Mouse (Mus musculus): ENCODE results near the gene Zmiz2.
"Not testable (repeated sequence)": the region's sequence is repeated elsewhere in the genome, so short reads cannot be mapped to it uniquely, and the experiment has no call there.

The Zmiz2 gene

DNA sequence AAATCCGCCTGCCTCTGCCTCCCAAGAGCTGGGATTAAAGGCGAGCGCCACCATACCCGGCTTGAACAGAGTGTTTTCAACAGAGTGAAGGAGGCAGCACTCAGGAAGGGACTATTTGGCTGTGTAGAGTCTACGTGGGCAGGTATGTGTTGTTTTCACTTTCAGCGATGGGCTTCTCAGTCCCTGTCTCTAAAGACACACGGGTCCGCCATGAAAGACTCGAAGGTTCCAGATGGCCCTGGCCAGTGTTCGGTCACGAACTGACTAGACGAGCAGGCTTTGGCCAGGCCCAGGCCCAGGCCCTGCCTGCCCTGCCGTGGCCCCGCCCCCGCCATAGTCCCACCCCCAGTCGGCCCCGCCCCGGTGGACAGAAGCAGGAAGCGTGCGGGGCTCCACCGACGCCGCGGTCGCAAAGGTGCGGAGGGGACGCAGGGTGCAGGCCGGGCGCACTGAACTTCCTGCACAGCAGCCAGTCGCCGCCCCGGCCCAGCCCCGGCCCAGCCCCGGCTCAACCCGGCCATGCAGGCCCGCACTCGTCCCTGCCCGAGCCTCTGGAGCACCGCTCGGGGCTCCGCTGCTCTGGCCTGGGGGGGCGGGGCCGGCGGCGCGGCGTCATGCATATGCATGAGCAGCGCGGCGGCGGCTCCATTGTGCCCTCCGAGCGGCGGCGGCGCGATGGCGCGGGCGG is at the start of gene Zmiz2:
TSS of gene Zmiz2 (plus strand) at position 349 of the 688 bp plus-strand sequence.
- ChIA-PET POLR2A (interaction anchor here (0.6 to 3.8 kb wide), 24 partner anchors 11 to 954 kb away, joined by 3 to 15 read pairs (median 4); partner anchors contain the start of gene Ppia (in 1 of the 4)), CTCF (interaction anchor here in 3 of 4 experiments (0.6 to 1.2 kb wide), 5 partner anchors 14 to 277 kb away, joined by 3 to 21 read pairs (median 4); no protein-coding TSS in a partner anchor)

DNA sequence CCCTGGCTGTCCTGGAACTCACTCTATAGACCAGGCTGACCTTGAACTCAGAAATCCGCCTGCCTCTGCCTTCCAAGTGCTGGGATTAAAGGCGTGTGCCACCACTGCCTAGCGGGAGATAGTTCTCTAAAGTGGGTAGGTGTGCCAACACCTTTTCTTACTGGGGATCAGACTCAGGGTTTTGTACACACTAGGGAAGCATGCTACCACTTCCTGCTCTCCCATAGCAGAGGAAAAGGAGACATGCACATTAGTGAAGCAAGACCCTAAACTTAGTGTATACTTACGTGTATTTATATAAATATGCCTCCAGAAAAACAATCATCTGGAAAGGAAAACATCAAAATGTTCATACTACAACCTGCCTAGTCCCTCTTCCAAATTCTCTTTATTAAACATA is 42.9 kb upstream of the Zmiz2 start:
- POLR2A ChIA-PET = interaction anchor here in 1 of 4 experiments (0.6 kb wide), 1 partner anchor 178 kb away, joined by 7 read pairs; no protein-coding TSS in a partner anchor
- CTCF ChIA-PET = no interaction called here

DNA sequence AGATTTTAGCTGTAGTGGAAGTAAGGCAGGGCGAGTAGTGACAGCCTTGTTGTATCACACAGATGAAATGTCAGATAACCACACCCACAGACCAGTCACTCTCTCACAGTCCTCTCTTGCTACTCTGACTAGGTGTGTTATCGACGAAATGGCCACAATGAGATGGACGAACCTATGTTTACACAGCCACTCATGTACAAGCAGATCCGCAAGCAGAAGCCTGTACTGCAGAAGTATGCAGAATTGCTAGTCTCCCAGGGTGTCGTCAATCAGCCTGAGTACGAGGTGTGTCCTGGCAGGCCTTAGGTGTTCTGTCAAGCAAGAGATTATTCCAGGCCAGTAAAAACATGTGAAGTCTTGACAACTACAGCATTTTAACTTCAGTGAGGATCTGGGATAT is 41.9 kb upstream of the Zmiz2 start:
- ChIA-PET CTCF (no interaction called here), POLR2A (interaction anchor here in 1 of 4 experiments (1.4 kb wide), 1 partner anchor 14 kb away, joined by 4 read pairs; no protein-coding TSS in a partner anchor)

DNA sequence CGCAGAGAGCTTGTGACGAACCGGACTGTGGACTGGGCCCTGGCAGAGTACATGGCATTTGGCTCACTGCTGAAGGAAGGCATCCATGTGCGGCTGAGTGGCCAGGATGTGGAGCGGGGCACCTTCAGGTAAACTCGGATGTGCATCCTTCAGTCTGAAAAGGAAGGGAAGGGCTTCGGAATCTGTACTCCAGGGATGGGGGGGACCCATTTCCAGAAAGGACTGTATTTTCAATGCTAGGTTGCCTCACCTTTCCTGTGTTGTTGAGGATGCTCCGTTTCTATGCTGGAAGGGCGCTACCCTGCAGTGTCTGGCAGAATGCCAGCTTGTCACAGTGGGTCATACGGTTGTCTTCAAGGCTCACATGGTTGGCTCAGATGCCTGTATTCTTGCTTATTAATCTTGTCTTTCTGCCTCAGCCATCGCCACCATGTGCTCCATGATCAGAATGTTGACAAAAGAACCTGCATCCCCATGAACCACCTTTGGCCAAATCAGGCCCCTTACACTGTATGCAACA is 40.1 kb upstream of the Zmiz2 start:
- POLR2A ChIA-PET = interaction anchor here in 1 of 4 experiments (1.4 to 2.1 kb wide), 4 partner anchors 12 to 93 kb away, joined by 3 to 6 read pairs (median 4); no protein-coding TSS in a partner anchor
- CTCF ChIA-PET = interaction anchor here in 1 of 4 experiments (0.5 kb wide), 1 partner anchor 92 kb away, joined by 4 read pairs; no protein-coding TSS in a partner anchor

DNA sequence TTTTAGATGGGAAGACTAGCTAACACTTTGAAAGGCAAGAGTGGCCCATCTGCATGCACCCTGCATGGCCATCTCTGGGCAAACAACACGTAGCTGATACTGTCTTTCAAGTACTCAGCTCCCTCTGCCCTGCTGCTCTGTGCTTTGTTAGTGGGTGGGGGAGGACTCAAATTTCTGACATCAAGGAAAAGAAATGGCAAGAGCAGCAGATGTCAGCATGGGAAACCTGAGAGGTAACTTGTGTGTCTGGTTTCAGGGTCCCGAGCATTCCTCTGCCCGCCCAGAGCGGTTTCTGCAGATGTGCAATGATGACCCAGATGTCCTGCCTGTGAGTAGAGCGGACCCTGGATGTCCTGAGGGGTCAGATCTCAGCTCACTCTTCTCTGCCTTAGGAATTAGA is 39.3 kb upstream of the Zmiz2 start:
- ChIA-PET CTCF (no interaction called here), POLR2A (interaction anchor here in 2 of 4 experiments (1.3 to 2.1 kb wide), 5 partner anchors 15 to 94 kb away, joined by 3 to 6 read pairs (median 5); partner anchors contain the start of gene Ppia (in 1 of the 2))

DNA sequence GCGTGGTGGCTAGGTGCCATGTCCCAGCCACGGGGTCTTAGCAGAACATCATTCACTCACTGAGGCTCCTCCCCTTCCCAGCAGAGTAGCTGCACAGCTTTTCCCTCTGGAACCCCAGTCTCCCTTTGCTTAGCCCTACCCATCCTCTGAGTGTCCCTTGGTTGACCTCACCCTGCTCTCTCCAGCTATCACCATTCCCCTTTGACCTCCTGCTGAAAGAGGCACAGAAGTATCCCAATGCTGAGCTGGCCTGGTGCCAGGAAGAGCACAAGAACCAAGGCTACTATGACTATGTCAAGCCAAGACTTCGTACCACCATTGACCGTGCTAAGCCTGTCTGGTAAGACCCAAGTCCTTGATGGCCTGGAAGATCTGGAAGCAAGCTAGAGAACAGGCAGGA is 33.8 kb upstream of the Zmiz2 start:
- POLR2A ChIA-PET = interaction anchor here (0.6 to 3.7 kb wide), 13 partner anchors 9 to 269 kb away, joined by 3 to 20 read pairs (median 4); partner anchors contain the start of gene Ppia (in 1 of the 4)
- CTCF ChIA-PET = interaction anchor here (0.6 to 1.7 kb wide), 4 partner anchors 11 to 1502 kb away, joined by 4 to 5 read pairs (median 4); no protein-coding TSS in a partner anchor

DNA sequence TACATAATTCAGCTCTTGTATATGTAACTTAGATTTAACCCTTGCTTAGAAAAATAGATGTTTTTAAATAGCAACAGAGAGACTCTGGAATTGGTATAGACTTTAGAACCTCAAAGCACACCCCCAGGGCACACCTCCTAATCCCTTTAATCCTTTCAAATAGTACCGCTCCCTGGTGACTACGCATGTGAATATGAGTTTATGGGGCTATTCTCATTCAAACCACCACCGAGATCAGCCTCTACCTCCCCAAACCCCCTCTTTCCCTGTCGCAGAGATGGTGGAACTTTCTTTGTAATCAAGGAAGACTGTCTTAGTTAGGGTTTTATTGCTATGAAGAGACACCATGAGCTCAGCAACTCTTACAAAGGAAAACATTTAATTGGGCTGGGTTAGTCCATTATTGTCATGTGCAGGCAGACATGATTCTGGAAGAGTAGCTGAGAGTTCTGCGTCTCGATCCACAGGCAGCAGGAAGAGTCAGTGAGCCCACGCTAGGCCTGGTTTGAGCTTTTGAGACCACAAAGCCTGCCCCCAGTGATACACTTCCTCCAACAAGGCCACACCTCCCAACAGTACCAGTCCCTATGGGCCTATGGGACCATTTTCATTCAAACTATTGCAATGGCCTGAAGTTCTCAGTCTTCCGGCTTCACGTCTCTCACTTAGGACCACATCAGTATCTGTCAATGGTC is 24.1 kb upstream of the Zmiz2 start:
- POLR2A ChIA-PET = interaction anchor here in 2 of 4 experiments (0.8 to 2.8 kb wide), 19 partner anchors 8 to 203 kb away, joined by 3 to 20 read pairs (median 4); partner anchors contain the start of gene Ppia (in 2 of the 2)

DNA sequence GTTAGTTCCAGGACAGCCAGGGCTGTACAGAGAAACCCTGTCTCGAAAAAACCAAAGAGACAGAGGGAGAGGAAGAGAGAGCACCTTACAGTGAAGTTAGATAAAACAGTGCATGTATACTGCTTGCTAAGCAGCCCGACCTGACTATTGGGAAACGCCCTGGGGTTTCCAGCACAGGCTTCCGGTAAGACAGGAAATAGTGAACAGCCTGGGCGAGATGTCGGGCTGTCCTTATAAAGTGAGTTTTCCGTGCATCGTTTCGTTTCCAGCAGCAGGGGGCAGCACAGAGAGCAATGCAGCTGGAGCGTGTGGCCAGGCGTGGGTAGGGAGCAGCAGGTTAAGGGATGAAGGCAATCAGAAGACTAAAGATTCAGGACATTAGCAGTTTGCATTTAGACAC is 23.0 kb upstream of the Zmiz2 start:
- ChIA-PET CTCF (interaction anchor here (0.7 to 1.8 kb wide), 8 partner anchors 9 to 282 kb away, joined by 3 to 10 read pairs (median 4); no protein-coding TSS in a partner anchor), POLR2A (interaction anchor here in 3 of 4 experiments (0.5 to 2.8 kb wide), 30 partner anchors 10 to 528 kb away, joined by 3 to 20 read pairs (median 4); partner anchors contain the start of genes Ppia (in 2 of the 3), Ddx56 (in 1 of the 3), Tbrg4 (in 1 of the 3) and Zmiz2 (in 1 of the 3))

More for the DNA sequence above, 24.1 kb upstream of the Zmiz2 start:
- CTCF ChIA-PET = interaction anchor here in 3 of 4 experiments (0.7 to 1.8 kb wide), 5 partner anchors 10 to 283 kb away, joined by 3 to 10 read pairs (median 4); no protein-coding TSS in a partner anchor

DNA sequence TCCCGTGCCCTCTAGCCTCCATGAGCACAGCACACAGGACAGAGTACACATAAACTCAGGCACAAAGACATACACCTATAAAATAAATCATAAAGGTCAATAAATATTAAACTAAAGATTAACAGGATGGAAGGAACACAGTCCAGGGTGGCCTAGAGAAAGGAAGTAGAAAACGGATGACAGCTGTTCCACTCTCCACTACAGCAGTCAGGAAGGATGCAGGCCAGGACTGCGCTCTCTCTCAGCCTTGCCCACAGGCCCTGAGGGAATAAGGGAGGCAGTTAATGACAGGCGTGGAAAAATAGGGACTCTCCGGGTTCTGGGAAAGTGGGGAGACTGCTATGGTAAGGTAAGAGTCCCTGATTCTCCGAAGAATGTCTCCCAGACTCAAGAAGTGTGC is 22.4 kb upstream of the Zmiz2 start:
- CTCF ChIA-PET = interaction anchor here (0.7 to 1.8 kb wide), 8 partner anchors 9 to 282 kb away, joined by 3 to 10 read pairs (median 4); no protein-coding TSS in a partner anchor
- POLR2A ChIA-PET = interaction anchor here in 2 of 4 experiments (0.6 to 2.7 kb wide), 23 partner anchors 10 to 527 kb away, joined by 3 to 20 read pairs (median 4); partner anchors contain the start of genes Ppia (in 2 of the 2) and Ddx56 (in 1 of the 2)

DNA sequence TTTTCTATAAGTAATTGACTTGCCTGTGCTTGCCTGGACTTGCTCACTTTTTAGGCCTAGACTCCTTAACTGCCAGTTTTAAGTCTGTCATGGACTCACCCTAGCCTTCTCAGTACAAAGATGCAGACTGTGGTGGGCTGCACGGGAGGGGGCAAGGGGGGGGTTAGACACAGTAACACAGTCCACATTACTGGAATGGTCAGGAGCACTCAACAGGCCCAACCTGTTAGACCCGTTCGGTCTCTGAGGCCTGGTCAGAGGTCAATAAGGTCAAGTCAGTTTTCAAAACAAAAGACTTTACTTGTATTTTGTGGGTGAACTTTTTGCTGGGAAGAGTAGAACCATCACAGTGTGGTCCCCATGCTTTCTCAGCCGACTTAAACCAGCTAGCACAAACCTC is 21.7 kb upstream of the Zmiz2 start:
- POLR2A ChIA-PET = interaction anchor here in 1 of 4 experiments (0.7 to 2.3 kb wide), 5 partner anchors 11 to 249 kb away, joined by 3 to 16 read pairs (median 3); partner anchors contain the start of gene Tmed4
- CTCF ChIA-PET = no interaction called here

DNA sequence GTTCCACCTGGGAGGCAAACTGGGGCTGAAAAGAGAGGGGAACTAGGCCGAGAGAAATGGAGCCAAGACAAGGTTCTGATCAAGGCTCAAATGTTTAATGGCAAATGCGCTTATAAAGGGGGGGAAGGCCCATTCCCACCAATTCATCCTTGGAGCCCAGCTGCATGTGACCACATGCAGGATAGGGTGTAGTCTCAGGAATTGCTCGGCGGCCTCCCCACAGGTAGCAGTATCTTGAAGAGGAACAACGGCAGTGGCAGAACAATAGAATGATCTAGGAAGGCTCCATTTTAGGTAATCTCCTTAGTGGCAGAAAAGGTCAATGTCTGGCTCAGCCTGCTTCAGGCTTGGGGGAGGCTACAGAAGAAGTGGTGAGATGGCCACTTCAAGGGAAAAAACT is 20.9 kb upstream of the Zmiz2 start:
- POLR2A ChIA-PET = interaction anchor here in 2 of 4 experiments (0.6 to 1.0 kb wide), 3 partner anchors 49 to 93 kb away, joined by 3 read pairs; partner anchors contain the start of gene Tmed4 (in 1 of the 2)
- CTCF ChIA-PET = not testable (repeated sequence)

DNA sequence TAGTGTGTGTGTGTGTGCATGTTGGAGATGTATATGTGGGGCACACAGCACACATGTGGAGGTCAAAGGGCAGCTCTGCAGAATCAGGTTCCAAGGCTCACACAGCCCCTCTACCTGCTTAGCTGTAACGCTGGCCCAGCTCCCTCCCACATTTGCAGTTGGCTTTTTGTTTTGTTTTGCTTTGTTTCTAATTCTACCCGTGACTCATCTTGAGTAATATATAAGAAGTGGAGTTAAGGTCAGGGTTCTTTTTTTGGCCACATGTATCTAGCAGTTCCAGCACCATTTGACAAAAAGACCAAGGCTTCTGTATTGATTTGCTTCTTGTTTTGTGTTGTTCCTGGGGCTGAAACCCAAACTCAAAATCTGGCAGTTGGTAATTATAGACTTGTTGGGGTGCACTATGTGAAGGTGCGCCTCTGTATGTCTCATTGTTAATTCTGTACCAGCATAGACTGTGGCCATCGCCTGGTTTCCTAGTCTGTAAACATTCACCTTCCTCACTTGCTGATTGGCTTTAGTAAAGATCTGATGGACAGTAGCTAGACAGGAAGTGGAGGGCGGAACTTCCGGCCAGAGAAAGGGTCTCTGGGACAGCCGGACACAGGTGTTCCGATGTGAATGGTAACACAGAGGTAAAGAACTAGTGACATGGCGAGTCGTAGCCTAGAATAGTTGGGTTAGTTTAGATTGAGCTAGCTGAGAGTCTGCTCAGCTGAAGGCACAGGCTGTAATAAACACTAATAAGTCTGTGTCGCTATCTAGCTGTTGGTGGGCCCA is 17.3 kb upstream of the Zmiz2 start:
- ChIA-PET CTCF (interaction anchor here in 2 of 4 experiments (1.0 to 1.6 kb wide), 3 partner anchors 10 to 41 kb away, joined by 3 to 4 read pairs (median 3); no protein-coding TSS in a partner anchor), POLR2A (interaction anchor here in 3 of 4 experiments (0.5 to 2.7 kb wide), 31 partner anchors 10 to 584 kb away, joined by 3 to 11 read pairs (median 4); partner anchors contain the start of genes Ccm2 (in 1 of the 3), Ddx56 (in 1 of the 3), Tbrg4 (in 1 of the 3) and Tmed4 (in 1 of the 3))

DNA sequence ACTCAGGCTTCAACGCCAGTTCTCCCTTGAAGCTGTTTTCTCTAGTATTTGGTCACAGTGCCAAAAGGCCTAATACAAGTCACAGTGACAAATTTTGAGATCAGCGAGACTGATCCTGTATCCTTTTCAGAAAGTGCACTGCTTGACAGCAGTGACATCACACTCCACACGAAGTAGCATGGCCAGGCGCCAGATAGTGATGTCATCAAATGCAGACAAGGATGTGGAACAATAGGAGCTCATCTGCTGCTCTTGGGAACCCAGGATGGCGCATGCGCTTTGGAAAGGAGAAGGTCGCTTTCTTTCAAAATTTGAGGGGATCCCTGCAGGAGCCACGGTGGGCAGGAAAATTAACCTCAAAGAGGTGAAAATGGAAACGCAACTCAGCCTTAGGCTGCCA is 16.1 kb upstream of the Zmiz2 start:
- CTCF ChIA-PET = interaction anchor here in 2 of 4 experiments (0.5 to 1.6 kb wide), 3 partner anchors 12 to 61 kb away, joined by 3 to 5 read pairs (median 3); no protein-coding TSS in a partner anchor

DNA sequence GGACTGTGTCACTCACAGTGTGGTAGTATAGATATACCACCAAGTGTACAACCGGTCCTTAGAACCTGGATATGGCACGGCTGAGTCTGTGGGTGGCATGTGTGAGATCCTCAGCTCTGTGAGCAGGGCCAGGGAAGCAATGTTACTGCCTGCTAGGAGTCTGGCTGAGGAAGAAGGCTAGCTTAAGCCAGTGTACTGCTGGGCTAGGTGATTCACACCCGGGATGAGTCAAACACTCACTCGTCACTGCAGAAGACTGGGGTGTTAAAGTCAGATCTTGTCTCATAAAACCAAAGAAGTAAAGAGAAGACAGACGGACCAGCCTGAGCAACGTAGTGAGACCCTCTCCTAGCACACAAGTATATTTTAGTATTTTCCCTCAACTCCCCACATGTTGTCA is 8.0 kb upstream of the Zmiz2 start:
- ChIA-PET CTCF (interaction anchor here in 1 of 4 experiments (0.9 kb wide), 1 partner anchor 29 kb away, joined by 4 read pairs; no protein-coding TSS in a partner anchor), POLR2A (interaction anchor here in 2 of 4 experiments (0.6 to 1.5 kb wide), 5 partner anchors 8 to 39 kb away, joined by 3 to 5 read pairs (median 3); no protein-coding TSS in a partner anchor)

More for the DNA sequence above, 16.1 kb upstream of the Zmiz2 start:
- POLR2A ChIA-PET = interaction anchor here in 3 of 4 experiments (0.5 to 2.7 kb wide), 41 partner anchors 8 to 521 kb away, joined by 3 to 11 read pairs (median 4); partner anchors contain the start of genes H2afv (in 1 of the 3), Ogdh (in 1 of the 3), Tbrg4 (in 1 of the 3) and Tmed4 (in 1 of the 3)

DNA sequence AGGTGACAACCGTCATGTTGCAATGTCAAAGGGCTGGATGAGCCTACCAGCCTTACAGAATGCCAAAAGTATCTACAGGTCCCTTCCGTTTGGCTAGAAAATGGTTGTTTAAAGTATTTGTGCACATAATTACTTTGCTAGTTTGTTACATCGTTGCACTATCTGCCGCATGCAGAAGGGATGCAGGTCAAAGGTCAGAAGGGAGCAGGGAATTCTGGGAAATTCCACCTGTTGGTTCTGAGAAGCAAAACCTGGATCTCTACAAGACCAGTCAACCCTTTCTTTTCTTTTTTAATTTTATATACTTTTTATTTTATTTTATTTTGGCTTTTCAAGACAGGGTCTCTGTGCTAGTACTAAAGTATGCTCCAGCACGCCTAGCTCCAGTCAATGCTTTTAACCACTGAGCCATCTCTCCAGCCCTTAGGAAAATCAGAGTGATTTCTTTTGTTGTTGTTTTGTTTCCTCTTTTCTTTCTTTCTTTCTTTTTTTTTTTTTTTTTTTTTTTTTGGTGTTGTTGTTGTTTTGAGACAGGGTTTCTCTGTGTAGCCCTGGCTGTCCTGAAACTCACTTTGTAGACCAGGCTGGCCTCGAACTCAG is 648 bp upstream of the Zmiz2 start:
- POLR2A ChIA-PET = interaction anchor here in 3 of 4 experiments (0.6 to 1.6 kb wide), 15 partner anchors 17 to 801 kb away, joined by 3 to 10 read pairs (median 3); no protein-coding TSS in a partner anchor
- CTCF ChIA-PET = interaction anchor here in 2 of 4 experiments (0.7 to 1.0 kb wide), 2 partner anchors 23 to 276 kb away, joined by 3 to 21 read pairs; no protein-coding TSS in a partner anchor

DNA sequence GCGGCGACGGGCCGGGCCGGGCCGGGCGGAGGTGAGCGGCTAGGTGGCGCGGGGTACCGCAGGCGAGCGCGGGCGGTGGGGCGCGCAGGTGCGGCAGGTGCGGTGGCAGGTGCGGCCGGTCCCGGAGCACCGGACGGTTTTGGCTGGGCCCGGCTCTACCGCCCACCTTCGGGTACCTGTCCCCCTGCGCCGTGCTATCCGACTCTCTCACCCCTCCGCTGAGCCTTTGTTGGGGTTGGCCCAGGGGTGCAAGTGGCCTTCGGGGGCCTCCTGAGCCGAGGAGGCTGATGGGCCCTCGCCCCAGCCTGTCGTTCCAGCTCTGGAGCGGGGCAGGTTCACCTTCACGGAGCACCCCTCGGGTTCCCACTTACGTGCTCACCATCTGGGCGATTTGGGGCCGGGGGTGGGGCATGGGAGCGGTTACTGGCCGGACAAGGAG is 628 bp downstream of the Zmiz2 start:
- CTCF ChIA-PET = interaction anchor here (0.6 to 2.3 kb wide), 7 partner anchors 13 to 120 kb away, joined by 3 to 11 read pairs (median 6); no protein-coding TSS in a partner anchor
- POLR2A ChIA-PET = interaction anchor here (0.6 to 4.8 kb wide), 22 partner anchors 10 to 955 kb away, joined by 3 to 32 read pairs (median 7); partner anchors contain the start of gene Ppia (in 1 of the 4)
